ENCODE assay signal across 9 mouse cellular contexts in the genomic region with DNA sequence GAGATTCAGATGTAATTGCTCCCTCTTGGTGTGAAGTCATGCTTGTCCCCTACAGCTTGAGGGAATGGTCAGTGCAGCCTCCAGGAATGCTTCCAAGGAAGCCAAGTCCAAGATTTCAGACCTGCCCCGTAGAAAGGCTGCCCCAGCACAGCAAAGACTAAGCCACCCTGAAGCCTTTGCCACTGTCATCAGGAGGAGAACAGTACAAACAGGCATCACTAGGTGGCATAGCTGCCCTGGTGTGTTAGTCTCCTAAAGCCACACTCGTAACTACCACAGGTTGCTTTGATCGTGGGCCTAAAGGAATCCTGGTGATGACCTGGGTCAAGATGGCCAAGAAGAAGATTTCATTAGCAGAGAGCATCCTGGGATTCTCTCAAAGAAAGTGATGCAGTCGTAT.
DNase-seq lines count a peak whose midpoint lies in the region; TF ChIP-seq lines count a peak whose summit lies in the region.
"Had no signal": no experiment of that assay in that cellular context is flagged by ENCODE, and none has a peak within 500 bp of the region (broad histone marks: within the 10 kb centered on the region; RNA-seq: fewer than 3 reads in every experiment).

No protein-coding gene starts in this region.

- peak; percentile 25; the same call in 1 of the 2 replicates for TF ChIP-seq CTCF in lung, adult 2 months (IDR thresholded peaks at IDR 0.05; ENCODE audit: insufficient read depth, low read length)

- H3K27me3 ChIP-seq in hindbrain, embryonic 10.5 days (ENCODE audit: insufficient read depth, poor library complexity, severe bottlenecking) = no peaks in the 10 kb centered on the region
- H3K27me3 ChIP-seq: limb, embryonic 12.5 days had no signal

- no peak for TF ChIP-seq POLR2A in lung, adult 2 months (IDR thresholded peaks at IDR 0.05; ENCODE audit: borderline replicate concordance, extremely low read depth, low read depth, low read length)

- no peaks in the 10 kb centered on the region; the same call in 1 of the 2 replicates for H3K4me1 ChIP-seq in lung, adult 2 months (ENCODE audit: control insufficient read depth, insufficient read depth, low read length)
- peaks cover 1% of the 10 kb centered on the region; the same call in 1 of the 2 replicates for H3K4me1 ChIP-seq in hindbrain, embryonic 10.5 days (replicated peaks)

- no peak overlapping the region for H3K4me3 ChIP-seq in lung, adult 2 months (replicated peaks; ENCODE audit: extremely low read depth, low read depth, low read length)
- no peak overlapping the region for H3K4me3 ChIP-seq in hindbrain, embryonic 10.5 days
- H3K4me3 ChIP-seq: limb, embryonic 12.5 days had no signal

- no peaks in the 10 kb centered on the region for H3K36me3 ChIP-seq in hindbrain, embryonic 10.5 days
- H3K36me3 ChIP-seq: limb, embryonic 12.5 days had no signal

- peak; percentile 20 for DNase-seq in gastrocnemius, adult 18-20 months (ENCODE audit: low spot score)
- DNase-seq in gastrocnemius, postnatal 10 days = no peak
- no peak for DNase-seq in lung, adult 2 months
- DNase-seq in lung, adult 18-20 months = no peak
- peak; percentile 53 to 61 for DNase-seq in cerebellum, postnatal 25 days
- peak; percentile 7 to 19 for DNase-seq in layer of hippocampus, postnatal 36 days
- no peak for DNase-seq in hindbrain, embryonic 10.5 days (ENCODE audit: low spot score)
- no peak for DNase-seq in adrenal gland, postnatal 14 days

- no peaks in the 10 kb centered on the region for H3K9me3 ChIP-seq in hindbrain, embryonic 10.5 days
- H3K9me3 ChIP-seq: limb, embryonic 12.5 days had no signal

- 51% methylated on average over 4 of the region's 4 CpGs for WGBS in lung, adult 2 months
- 86% methylated on average over 4 of the region's 4 CpGs for WGBS in hindbrain, embryonic 10.5 days

- no peak overlapping the region for H3K27ac ChIP-seq in hindbrain, embryonic 10.5 days
- H3K27ac ChIP-seq: limb, embryonic 12.5 days had no signal

Comparison
In these comparisons a context has a peak if more than half of its experiments do, and no peak if none do; other contexts are left out.
1. DNase-seq: peak in gastrocnemius, adult 18-20 months (single experiment), cerebellum, postnatal 25 days (2 of 2) and layer of hippocampus, postnatal 36 days (2 of 2); none in gastrocnemius, postnatal 10 days (single experiment), lung, adult 2 months (single experiment), lung, adult 18-20 months (0 of 2), hindbrain, embryonic 10.5 days (single experiment) and adrenal gland, postnatal 14 days (single experiment).